Mouse (Mus musculus): ENCODE data around the gene Sox1. TPM values are rescaled to one million over a fixed set of nuclear protein-coding genes. Genes with fewer than 3 reads are reported as not detected.
A peak's percentile ranks its signal among the peaks of the same experiment; 100 is the strongest.

The Sox1 gene
- total and polyA plus RNA-seq, 2 experiments from 2014 or later = 2.5 to 23.1 TPM

- no peak for TF ChIP-seq CTCF (IDR thresholded peaks at IDR 0.05; ENCODE audit: low read depth)
- no peak overlapping the region for H3K9ac ChIP-seq (replicated peaks; ENCODE audit: low read length)
- ATAC-seq = 0 out of 2 replicates have a peak, but pooled peaks have one; percentile 73
- WGBS = 43% methylated on average over 4 of the region's 4 CpGs
- H3K4me3 ChIP-seq (ENCODE audit: low read length) = no peak overlapping the region
- H3K4me1 ChIP-seq (ENCODE audit: insufficient read depth, low read length) = no peaks in the 10 kb centered on the region
- no peaks in the 10 kb centered on the region for H3K36me3 ChIP-seq (ENCODE audit: insufficient read depth, low read length)
- DNase-seq (ENCODE audit: low spot score) = peak; percentile 49
- 0 out of 2 replicates have a peak, but pooled peaks cover 4% of the 10 kb centered on the region for H3K27me3 ChIP-seq (ENCODE audit: insufficient read depth, low read length)
- no peak overlapping the region for H3K4me2 ChIP-seq (ENCODE audit: low read depth, low read length)
- no peaks in the 10 kb centered on the region for H3K9me3 ChIP-seq (ENCODE audit: low read length)
- no peak overlapping the region for H3K27ac ChIP-seq
Measured at GRCm38 (mm10) chr8:12439044-12439443, 43.9 kb downstream of the Sox1 start.

- WGBS = 93% methylated on average over 10 of the region's 10 CpGs
- H3K9ac ChIP-seq (replicated peaks; ENCODE audit: low read length) = no peak overlapping the region
- H3K4me1 ChIP-seq (ENCODE audit: insufficient read depth, low read length) = no peaks in the 10 kb centered on the region
- ATAC-seq (no peak), DNase-seq (ENCODE audit: low spot score) (no peak)
- no peak overlapping the region for H3K27ac ChIP-seq
- no peaks in the 10 kb centered on the region for H3K36me3 ChIP-seq (ENCODE audit: insufficient read depth, low read length)
- H3K9me3 ChIP-seq (ENCODE audit: low read length) = no peaks in the 10 kb centered on the region
- no peak for TF ChIP-seq CTCF (IDR thresholded peaks at IDR 0.05; ENCODE audit: low read depth)
- no peak overlapping the region for H3K4me2 ChIP-seq (ENCODE audit: low read depth, low read length)
- H3K4me3 ChIP-seq (ENCODE audit: low read length) = no peak overlapping the region
- 0 out of 2 replicates have a peak, but pooled peaks cover 6% of the 10 kb centered on the region for H3K27me3 ChIP-seq (ENCODE audit: insufficient read depth, low read length)
Measured at GRCm38 (mm10) chr8:12439846-12440245, 44.8 kb downstream of the Sox1 start.

- no peaks in the 10 kb centered on the region for H3K4me1 ChIP-seq (ENCODE audit: insufficient read depth, low read length)
- peaks cover 13% of the 10 kb centered on the region; the same call in 1 of the 2 replicates for H3K27me3 ChIP-seq (ENCODE audit: insufficient read depth, low read length)
- DNase-seq (ENCODE audit: low spot score) (no peak), ATAC-seq (no peak)
- 92% methylated on average over 4 of the region's 4 CpGs for WGBS
- H3K4me2 ChIP-seq (ENCODE audit: low read depth, low read length) = no peak overlapping the region
- no peak for TF ChIP-seq CTCF (IDR thresholded peaks at IDR 0.05; ENCODE audit: low read depth)
- H3K9ac ChIP-seq (replicated peaks; ENCODE audit: low read length) = no peak overlapping the region
- H3K36me3 ChIP-seq (ENCODE audit: insufficient read depth, low read length) = no peaks in the 10 kb centered on the region
- no peak overlapping the region for H3K4me3 ChIP-seq (ENCODE audit: low read length)
- H3K9me3 ChIP-seq (ENCODE audit: low read length) = no peaks in the 10 kb centered on the region
- no peak overlapping the region for H3K27ac ChIP-seq
Measured at GRCm38 (mm10) chr8:12440997-12441396, 45.9 kb downstream of the Sox1 start.

GRCm38 (mm10) chr8:12445258-12445657 lies 50.2 kb downstream of the Sox1 start:
- ATAC-seq = no peak
- TF ChIP-seq CTCF (IDR thresholded peaks at IDR 0.05; ENCODE audit: low read depth) = no peak
- Histone ChIP-seq H3K36me3 (ENCODE audit: insufficient read depth, low read length) (no peaks in the 10 kb centered on the region), H3K4me3 (ENCODE audit: low read length) (no peak overlapping the region), H3K9me3 (ENCODE audit: low read length) (no peaks in the 10 kb centered on the region), H3K4me1 (ENCODE audit: insufficient read depth, low read length) (no peaks in the 10 kb centered on the region), H3K9ac (replicated peaks; ENCODE audit: low read length) (no peak overlapping the region), H3K27ac (no peak overlapping the region), H3K4me2 (ENCODE audit: low read depth, low read length) (no peak overlapping the region), H3K27me3 (ENCODE audit: insufficient read depth, low read length) (peaks cover 18% of the 10 kb centered on the region; the same call in 1 of the 2 replicates)
- no peak for DNase-seq (ENCODE audit: low spot score)
- WGBS = 66% methylated on average over 2 of the region's 2 CpGs

- no peaks in the 10 kb centered on the region for H3K36me3 ChIP-seq (ENCODE audit: insufficient read depth, low read length)
- ATAC-seq = peak; percentile 55; the same call in 1 of the 2 replicates
- peaks cover 18% of the 10 kb centered on the region; the same call in 1 of the 2 replicates for H3K27me3 ChIP-seq (ENCODE audit: insufficient read depth, low read length)
- no peak overlapping the region for H3K27ac ChIP-seq
- no peaks in the 10 kb centered on the region for H3K9me3 ChIP-seq (ENCODE audit: low read length)
- WGBS = 8% methylated on average over 26 of the region's 26 CpGs
- peak overlapping the region; percentile 16 for H3K4me3 ChIP-seq (ENCODE audit: low read length)
- H3K9ac ChIP-seq (replicated peaks; ENCODE audit: low read length) = no peak overlapping the region; the same call in 1 of the 2 replicates
- H3K4me1 ChIP-seq (ENCODE audit: insufficient read depth, low read length) = no peaks in the 10 kb centered on the region
- H3K4me2 ChIP-seq (ENCODE audit: low read depth, low read length) = peak overlapping the region; percentile 42
- peak; percentile 22 for DNase-seq (ENCODE audit: low spot score)
- no peak for TF ChIP-seq CTCF (IDR thresholded peaks at IDR 0.05; ENCODE audit: low read depth)
Measured at GRCm38 (mm10) chr8:12445926-12446680, 51.0 kb downstream of the Sox1 start.

Small RNAs within 50 kb of the gene (microRNA-seq; reads per million reads assigned to microRNA genes)
- gene Gm25239 = 0 reads per million in 2 experiments

Other genes with a start within 250 kb of the Sox1 start
- 0.36 and 0.63 TPM in 2 replicates for gene A230072I06Rik, start 116.5 kb upstream of the Sox1 start, total RNA-seq (2014; rRNA removed)
- gene A230072I06Rik, start 116.5 kb upstream of the Sox1 start, polyA plus RNA-seq (2015; fragmentation: Nextera tagmentation; extraction: Ambion mirVana) = not detected in 2 replicates
- not detected in 2 replicates for gene Spaca7, start 177.7 kb downstream of the Sox1 start, total RNA-seq (2014; rRNA removed)
- gene Spaca7, start 177.7 kb downstream of the Sox1 start, polyA plus RNA-seq (2015; fragmentation: Nextera tagmentation; extraction: Ambion mirVana) = not detected in 2 replicates

Data from hindbrain, postnatal 0 days (tissue).